Mouse (Mus musculus) liver, embryonic 12.5 days (tissue): ENCODE data around the gene Rnf169. TPM values are rescaled to one million over a fixed set of nuclear protein-coding genes. Genes with fewer than 3 reads are reported as not detected.
"Not testable (repeated sequence)": the region's sequence is repeated elsewhere in the genome, so short reads cannot be mapped to it uniquely, and the experiment has no call there.

Source experiments
- ATAC-seq: fragments of 200-750 bp; cut with Nextera tagmentation; 2 replicates; pipeline ENCODE4 v1.8.0; 2017; ENCODE audit warnings: moderate number of reproducible peaks, mild to moderate bottlenecking, moderate library complexity
- H3K27ac ChIP-seq: fragments of 300-500 bp; sonication (generic); 2 replicates; pipeline ENCODE4 v1.5.1; 2016; ENCODE audit warnings: mild to moderate bottlenecking
- H3K27me3 ChIP-seq: fragments of 300-500 bp; sonication (generic); replicated peaks from 2 replicates; pipeline ENCODE4 v1.6.1; 2016; ENCODE audit warnings: mild to moderate bottlenecking, moderate library complexity
- H3K36me3 ChIP-seq: fragments of 300-500 bp; sonication (generic); 2 replicates; pipeline ENCODE4 v1.6.1; 2016; ENCODE audit warnings: mild to moderate bottlenecking, moderate library complexity
- H3K4me1 ChIP-seq: fragments of 300-500 bp; sonication (generic); 2 replicates; pipeline ENCODE4 v1.6.1; 2016
- H3K4me2 ChIP-seq: fragments of 300-500 bp; sonication (generic); 2 replicates; pipeline ENCODE4 v1.6.1; 2016; ENCODE audit warnings: mild to moderate bottlenecking, moderate library complexity
- H3K4me3 ChIP-seq: fragments of 300-500 bp; sonication (generic); 2 replicates; pipeline ENCODE4 v1.5.1; 2016; ENCODE audit warnings: mild to moderate bottlenecking, moderate library complexity
- H3K9ac ChIP-seq: fragments of 300-500 bp; sonication (generic); 2 replicates; pipeline ENCODE4 v1.6.1; 2016; ENCODE audit warnings: mild to moderate bottlenecking, moderate library complexity
- H3K9me3 ChIP-seq: fragments of 300-500 bp; sonication (generic); replicated peaks from 2 replicates; pipeline ENCODE4 v1.6.1; 2016; ENCODE audit warnings: mild to moderate bottlenecking, moderate library complexity
- WGBS: fragments of 180-500 bp; shearing (Covaris S2); methylation state at CpG from one replicate; pipeline ENCODE4 v1.1.7; 2016; ENCODE audit not compliant: insufficient replicate concordance; 5-methylcytosine and 5-hydroxymethylcytosine counted together
- polyA plus RNA-seq: library from polyadenylated mRNA; unstranded; fragments of >200 nt; fragmentation: Nextera tagmentation; extraction: Ambion mirVana; gene quantifications from 2 replicates; pipeline ENCODE4 v1.2.1, GENCODE M21; 2016

Rnf169 gene
- polyA plus RNA-seq, 1 experiment from 2014 or later, result 2.1 TPM

DNA sequence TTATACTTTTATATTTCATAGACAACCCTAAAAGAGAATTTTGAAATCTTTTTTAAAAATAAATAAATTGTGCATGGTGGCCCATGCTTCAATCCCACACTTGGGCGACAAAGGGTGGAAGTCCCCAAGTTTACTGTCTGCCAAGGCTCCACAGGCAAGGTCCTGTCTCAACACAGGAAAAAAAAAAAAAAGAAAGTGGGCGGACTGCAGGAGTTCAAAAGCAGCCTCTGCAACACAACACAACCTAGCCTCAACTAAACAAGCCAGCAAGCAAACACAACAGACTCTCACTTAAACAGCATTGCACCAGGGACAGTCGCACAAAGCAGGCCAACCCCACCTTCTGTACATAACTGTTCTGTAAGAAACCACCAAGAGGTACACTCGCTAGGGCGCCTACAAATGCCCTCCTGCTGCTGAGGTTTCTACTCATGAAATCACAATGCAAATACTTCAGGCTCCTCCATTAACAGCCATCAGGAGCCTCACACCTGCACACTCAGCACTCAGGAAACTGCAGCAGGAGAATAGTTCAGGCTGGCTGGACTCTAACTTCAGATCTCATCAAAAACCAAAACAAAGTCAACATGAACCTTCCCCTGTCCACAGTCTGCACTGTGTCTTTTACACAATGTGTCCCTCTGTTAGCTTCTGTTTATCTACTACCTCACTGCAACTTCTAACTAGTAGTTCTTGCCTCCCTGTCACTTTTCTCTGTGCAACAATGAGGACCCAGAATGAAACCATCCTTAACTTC lies 4.3 kb downstream of the Rnf169 start:
- no peak for ATAC-seq
- no peaks in the 10 kb centered on the region for H3K9me3 ChIP-seq
- H3K9ac ChIP-seq, result no peak overlapping the region
- H3K4me1 ChIP-seq, result peaks cover 44% of the 10 kb centered on the region
- no peaks in the 10 kb centered on the region for H3K36me3 ChIP-seq
- H3K4me3 ChIP-seq, result no peak overlapping the region
- H3K27me3 ChIP-seq, result no peaks in the 10 kb centered on the region
- peak overlapping the region; percentile 36; the same call in 1 of the 2 replicates for H3K27ac ChIP-seq
- WGBS, result 73% methylated on average over 5 of the region's 5 CpGs
- peak overlapping the region; percentile 25; the same call in 1 of the 2 replicates for H3K4me2 ChIP-seq

DNA sequence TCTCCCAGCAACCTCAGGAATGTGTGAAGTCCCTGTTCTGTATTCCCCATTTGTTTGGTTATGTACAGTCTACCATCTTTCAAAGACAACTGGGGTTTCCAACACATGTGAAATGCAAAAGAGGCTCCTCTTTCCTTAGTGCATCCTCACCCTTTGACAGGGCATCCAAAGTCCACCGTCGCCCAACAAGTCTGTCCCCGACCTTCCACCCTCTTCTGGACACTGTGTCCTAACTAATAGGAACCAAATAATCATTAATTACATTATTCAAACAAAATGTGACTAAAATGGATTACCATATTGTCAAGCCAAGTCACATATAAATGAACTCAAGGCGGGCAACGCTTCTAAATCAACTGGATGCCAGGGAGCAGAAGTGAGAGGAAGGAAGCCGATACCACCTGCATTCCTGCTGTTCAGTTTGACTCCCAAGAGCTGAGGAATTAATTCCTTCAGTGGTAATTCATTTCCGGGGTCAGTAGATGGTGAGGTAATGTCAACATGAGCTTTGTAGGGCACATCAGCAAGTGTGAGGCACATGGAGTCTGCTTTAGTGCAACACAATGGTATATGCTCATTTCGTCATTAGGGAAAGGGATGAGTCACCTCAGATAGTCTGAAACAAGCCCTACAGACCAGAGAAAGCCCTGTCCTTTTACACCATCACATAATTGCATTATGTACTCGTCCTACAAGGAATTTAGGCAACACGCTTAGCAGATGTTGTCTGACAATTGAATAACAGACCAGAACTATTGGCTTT lies 5.9 kb downstream of the Rnf169 start:
- H3K4me1 ChIP-seq, result peaks cover 34% of the 10 kb centered on the region
- no peak overlapping the region for H3K27ac ChIP-seq
- no peaks in the 10 kb centered on the region for H3K36me3 ChIP-seq
- no peak overlapping the region for H3K4me3 ChIP-seq
- no peak for ATAC-seq
- no peaks in the 10 kb centered on the region for H3K27me3 ChIP-seq
- WGBS, result 75% methylated on average over 10 of the region's 10 CpGs
- H3K4me2 ChIP-seq, result no peak overlapping the region
- no peaks in the 10 kb centered on the region for H3K9me3 ChIP-seq
- no peak overlapping the region for H3K9ac ChIP-seq

DNA sequence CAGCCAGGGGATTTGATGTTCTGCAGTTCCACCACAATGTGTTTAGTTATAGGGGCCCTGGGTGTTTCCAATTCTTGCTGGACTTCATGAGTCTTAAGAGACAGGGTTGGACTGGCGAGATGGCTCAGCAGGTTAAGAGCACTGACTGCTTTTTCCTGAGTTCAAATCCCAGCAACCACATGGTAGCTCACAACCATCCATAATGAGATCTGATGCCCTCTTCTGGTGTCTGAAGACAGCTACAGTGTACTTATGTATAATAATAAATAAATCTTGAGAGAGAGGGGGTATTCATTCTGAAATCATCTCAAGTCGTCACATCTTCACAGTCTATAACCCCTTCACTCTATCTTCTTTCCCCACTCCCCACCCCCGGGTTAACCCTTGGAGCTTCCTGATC lies 7.3 kb downstream of the Rnf169 start:
- not testable (repeated sequence) for H3K9me3 ChIP-seq, H3K4me2 ChIP-seq, H3K9ac ChIP-seq, H3K27me3 ChIP-seq, H3K4me3 ChIP-seq, H3K27ac ChIP-seq, H3K36me3 ChIP-seq, ATAC-seq
- peaks cover 24% of the 10 kb centered on the region for H3K4me1 ChIP-seq
- 65% methylated on average over 3 of the region's 3 CpGs for whole genome bisulfite sequencing

DNA sequence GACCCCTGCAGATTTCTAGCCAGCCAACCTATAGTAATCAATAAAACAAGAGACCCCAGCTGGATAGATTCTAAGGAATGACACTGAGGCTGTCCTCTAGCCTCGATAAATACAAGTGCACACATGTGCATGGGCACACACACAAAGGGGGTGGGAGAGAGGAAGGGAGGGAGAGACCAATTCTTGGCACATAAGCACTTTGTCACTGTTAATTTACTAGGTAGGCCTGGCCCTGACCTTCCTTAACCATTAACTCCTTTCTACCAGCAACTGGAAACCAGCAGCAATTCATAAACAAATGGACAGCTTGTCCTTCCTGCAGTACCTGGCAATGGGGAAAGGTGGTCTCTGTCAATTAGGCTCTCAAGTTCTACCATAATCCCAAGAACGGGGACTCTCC lies 8.3 kb downstream of the Rnf169 start:
- Histone ChIP-seq H3K9ac (no peak overlapping the region), H3K27me3 (no peaks in the 10 kb centered on the region), H3K4me1 (peaks cover 21% of the 10 kb centered on the region), H3K4me3 (no peak overlapping the region), H3K27ac (no peak overlapping the region), H3K36me3 (no peaks in the 10 kb centered on the region), H3K4me2 (no peak overlapping the region), H3K9me3 (no peaks in the 10 kb centered on the region)
- ATAC-seq, result no peak
- 80% methylated on average over 2 of the region's 2 CpGs for WGBS

DNA sequence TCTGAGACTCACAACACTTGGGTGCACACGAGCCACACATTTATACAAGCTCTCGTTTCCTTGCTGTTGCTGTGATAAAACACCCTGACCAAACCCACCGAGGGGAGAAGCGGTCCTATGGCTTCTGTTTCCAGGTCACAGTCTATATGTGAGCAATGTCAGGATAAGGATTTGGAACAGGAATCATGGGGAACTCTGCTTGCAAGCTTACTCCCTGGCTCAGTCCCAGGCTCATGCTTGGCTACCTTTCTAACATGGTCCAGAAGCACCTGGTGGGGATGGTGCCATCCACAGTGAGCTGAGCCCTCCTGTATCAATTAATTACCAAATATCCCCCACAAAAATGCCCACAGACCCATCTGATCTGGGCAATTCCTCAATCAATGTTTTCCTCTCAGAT lies 11.1 kb downstream of the Rnf169 start:
- no peak for ATAC-seq
- H3K36me3 ChIP-seq, result no peaks in the 10 kb centered on the region
- no peak overlapping the region for H3K4me3 ChIP-seq
- no peak overlapping the region for H3K27ac ChIP-seq
- H3K27me3 ChIP-seq, result no peaks in the 10 kb centered on the region
- no peaks in the 10 kb centered on the region for H3K9me3 ChIP-seq
- 69% methylated on average over 4 of the region's 4 CpGs for WGBS
- no peak overlapping the region for H3K4me2 ChIP-seq
- H3K9ac ChIP-seq, result no peak overlapping the region
- H3K4me1 ChIP-seq, result peaks cover 26% of the 10 kb centered on the region

DNA sequence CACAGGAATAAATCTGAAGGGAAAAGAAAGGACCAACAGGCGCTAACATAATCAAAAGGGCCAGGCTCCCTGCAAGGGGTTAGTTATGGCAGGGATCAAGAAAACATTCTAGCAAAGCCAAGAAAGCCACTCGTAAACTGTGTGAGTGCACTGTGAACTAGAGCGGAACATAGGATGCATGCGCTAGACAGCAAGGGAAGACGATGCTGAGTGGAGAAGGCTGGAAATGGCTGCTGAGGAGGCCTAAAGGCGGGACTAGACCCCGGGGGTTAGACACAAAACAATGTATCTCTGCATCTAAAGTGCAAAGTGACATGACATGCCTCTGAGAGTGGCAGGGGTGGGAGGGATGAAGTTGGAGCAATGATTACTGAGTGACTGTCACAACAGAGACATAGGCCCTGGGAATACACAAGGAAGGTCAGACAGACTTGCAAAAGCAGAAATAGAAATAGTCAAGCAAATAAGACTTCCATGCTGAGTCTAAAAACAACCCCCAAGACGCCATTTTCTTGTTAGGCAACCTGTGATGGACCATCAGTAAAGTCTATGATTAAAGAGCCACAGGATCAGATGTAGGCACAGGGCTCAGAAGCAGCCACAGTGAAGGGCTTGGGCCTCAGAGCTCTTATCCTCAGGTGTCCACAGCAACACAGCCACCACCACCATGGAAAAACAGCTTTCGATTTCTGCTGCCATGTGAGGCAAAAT lies 14.1 kb downstream of the Rnf169 start:
- H3K27me3 ChIP-seq, result no peaks in the 10 kb centered on the region
- no peak overlapping the region for H3K4me2 ChIP-seq
- 64% methylated on average over 9 of the region's 9 CpGs for WGBS
- no peak overlapping the region for H3K9ac ChIP-seq
- H3K4me3 ChIP-seq, result no peak overlapping the region
- no peaks in the 10 kb centered on the region for H3K36me3 ChIP-seq
- H3K27ac ChIP-seq, result no peak overlapping the region
- H3K4me1 ChIP-seq, result peaks cover 41% of the 10 kb centered on the region
- no peaks in the 10 kb centered on the region for H3K9me3 ChIP-seq
- no peak for ATAC-seq

DNA sequence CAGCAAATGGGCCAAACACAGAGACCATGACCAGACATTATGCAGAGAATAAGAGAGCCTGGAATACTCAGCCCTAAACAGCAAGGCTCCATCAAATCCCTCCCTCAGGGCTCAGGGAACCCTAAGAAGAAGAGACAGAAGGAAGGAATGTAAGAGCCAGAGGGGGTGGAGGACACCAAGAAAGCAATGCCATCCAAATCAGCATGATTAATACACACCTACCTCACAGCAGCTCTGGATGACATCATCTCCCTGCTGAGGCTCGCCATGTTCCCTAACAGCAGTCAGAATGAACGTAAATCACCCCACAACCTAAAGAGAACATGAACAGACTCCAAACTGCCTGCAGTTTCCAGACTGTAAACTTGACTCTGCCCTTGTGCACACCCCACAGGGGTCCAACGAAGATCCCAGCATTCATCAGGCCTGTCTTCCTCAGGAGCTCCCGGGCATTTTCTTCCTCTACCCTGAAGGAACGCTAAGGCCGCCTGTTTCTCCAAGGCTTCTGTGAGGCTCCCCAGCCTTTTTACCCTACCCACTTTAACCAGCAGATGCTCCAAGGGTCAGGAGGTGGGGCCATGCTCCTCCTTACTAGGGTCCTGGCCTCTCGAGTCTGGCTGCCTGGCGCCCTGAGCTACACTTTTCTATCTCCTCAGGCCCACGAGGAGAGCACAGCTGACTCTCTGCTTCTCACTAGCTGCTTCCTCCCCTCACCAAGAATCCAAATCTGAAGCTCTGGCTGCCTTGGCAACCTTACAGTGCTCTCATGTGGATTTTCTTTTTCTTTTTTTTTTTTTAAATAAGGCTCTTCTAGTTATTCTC lies 15.0 kb downstream of the Rnf169 start:
- H3K27me3 ChIP-seq, result no peaks in the 10 kb centered on the region
- no peak overlapping the region for H3K4me3 ChIP-seq
- 51% methylated on average over 9 of the region's 9 CpGs for WGBS
- H3K4me2 ChIP-seq, result no peak overlapping the region
- H3K9ac ChIP-seq, result no peak overlapping the region
- H3K4me1 ChIP-seq, result peaks cover 43% of the 10 kb centered on the region
- ATAC-seq, result no peak
- no peaks in the 10 kb centered on the region for H3K9me3 ChIP-seq
- H3K27ac ChIP-seq, result peak overlapping the region; percentile 32; the same call in 1 of the 2 replicates
- H3K36me3 ChIP-seq, result no peaks in the 10 kb centered on the region

DNA sequence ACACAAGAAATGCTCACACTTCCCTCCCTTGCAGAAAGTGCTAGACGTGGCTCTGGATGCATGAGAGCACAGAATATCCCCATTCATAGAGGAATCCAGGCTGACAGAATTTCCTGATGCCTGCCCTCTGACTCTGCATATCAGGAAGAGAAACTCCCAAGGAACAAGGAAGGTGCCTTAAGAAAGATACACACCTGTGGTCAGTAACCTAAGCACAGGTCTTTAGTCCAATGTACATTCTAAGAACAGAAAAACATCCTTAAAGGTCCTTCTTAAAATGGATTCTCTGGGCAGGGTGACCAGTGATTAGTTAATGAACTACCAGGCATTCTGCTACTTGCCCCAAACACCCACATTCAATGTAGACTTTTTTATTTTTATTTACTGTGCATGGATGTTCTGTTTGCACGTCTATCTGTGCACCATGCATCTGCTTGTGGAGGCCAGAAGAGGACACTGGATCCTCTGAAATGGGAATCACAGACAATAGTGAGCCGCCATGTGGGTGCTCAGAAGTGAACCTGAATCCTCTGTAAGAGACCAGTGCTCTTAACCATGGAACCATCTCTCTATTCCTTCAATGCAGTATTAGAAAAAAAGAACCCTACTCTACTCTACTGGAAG lies 16.9 kb downstream of the Rnf169 start:
- H3K36me3 ChIP-seq, result no peaks in the 10 kb centered on the region
- H3K27me3 ChIP-seq, result no peaks in the 10 kb centered on the region
- H3K4me1 ChIP-seq, result peaks cover 43% of the 10 kb centered on the region
- no peak overlapping the region for H3K27ac ChIP-seq
- no peaks in the 10 kb centered on the region for H3K9me3 ChIP-seq
- H3K4me2 ChIP-seq, result no peak overlapping the region
- no peak for ATAC-seq
- WGBS, result 58% methylated on average over 3 of the region's 3 CpGs
- no peak overlapping the region for H3K9ac ChIP-seq
- H3K4me3 ChIP-seq, result no peak overlapping the region

DNA sequence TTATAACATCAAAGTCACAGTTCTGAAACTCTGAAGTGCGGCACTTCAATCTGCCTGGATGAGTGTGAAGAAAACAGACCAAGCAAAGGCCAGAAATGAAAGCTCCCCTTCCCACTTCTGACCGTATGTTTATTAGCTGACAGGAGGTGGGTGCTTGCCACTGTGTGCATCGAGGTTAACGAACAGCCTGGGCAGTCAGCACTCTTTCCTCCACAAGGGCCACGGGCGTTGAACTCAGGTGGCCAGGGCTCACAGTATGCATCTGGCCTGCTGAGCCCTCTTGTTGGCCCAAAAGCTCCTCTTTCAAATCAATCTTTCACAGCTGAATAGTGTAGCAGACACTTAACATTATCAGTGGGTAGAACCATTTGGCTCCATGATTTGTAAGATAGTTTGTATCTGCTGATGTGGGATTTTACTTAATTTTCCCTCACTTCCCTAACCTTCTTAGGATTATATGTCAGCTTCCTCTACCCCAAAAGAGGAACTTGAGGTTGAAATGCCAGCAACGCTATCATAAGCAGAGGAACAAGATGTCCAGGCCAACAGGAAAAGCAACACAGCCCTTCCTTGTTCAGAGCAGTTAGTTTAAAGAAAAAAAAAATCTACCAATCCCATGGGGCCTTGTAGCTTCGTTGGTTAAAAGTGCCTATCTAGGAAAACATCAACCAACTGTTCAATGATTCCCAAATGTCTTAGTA lies 17.6 kb downstream of the Rnf169 start:
- Histone ChIP-seq H3K27me3 (no peaks in the 10 kb centered on the region), H3K9me3 (no peaks in the 10 kb centered on the region), H3K36me3 (no peaks in the 10 kb centered on the region), H3K9ac (no peak overlapping the region), H3K27ac (0 out of 2 replicates have a peak overlapping the region, but pooled peaks have one; percentile 23), H3K4me2 (no peak overlapping the region), H3K4me1 (peaks cover 43% of the 10 kb centered on the region), H3K4me3 (no peak overlapping the region)
- WGBS, result 23% methylated on average over 8 of the region's 8 CpGs
- ATAC-seq, result no peak

DNA sequence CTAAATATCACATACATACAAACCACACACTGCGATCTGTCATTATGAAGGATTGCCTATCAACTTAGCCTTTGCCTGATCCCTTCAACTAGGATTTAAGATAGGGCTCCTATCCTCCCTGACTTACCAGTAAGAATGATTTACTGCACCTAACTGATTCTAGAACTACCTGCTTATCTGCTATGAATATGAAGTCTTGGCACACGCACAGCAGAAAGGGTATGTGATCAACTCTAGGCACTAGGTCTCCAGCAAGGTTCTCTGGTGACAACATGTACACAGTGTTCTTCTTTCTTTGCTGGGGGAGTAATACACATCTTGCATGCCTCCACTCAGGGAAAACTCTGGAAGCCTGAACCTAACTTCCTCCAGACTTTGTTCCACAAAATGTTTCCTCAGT lies 18.7 kb downstream of the Rnf169 start:
- Histone ChIP-seq H3K36me3 (no peaks in the 10 kb centered on the region), H3K4me2 (no peak overlapping the region), H3K4me3 (no peak overlapping the region), H3K9me3 (no peaks in the 10 kb centered on the region), H3K4me1 (peaks cover 43% of the 10 kb centered on the region), H3K27me3 (no peaks in the 10 kb centered on the region), H3K9ac (no peak overlapping the region), H3K27ac (no peak overlapping the region)
- no peak for ATAC-seq
- WGBS, result 50% methylated on average over 2 of the region's 2 CpGs

DNA sequence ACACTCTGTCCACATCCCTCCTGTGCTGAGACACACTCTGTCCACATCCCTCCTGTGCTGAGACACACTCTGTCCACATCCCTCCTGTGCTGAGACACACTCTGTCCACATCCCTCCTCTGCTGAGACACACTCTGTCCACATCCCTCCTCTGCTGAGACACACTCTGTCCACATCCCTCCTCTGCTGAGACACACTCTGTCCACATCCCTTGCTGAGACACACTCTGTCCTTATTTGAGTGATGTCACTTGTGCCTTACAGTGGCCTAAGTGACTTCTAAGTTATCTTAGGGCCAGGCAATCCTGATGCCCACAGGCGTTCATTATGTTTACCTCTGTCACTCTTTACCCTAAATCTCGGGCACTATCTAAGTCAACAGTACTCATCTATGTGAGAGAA lies 19.7 kb downstream of the Rnf169 start:
- WGBS, result 56% methylated on average over 2 of the region's 2 CpGs
- H3K36me3 ChIP-seq, H3K27ac ChIP-seq, H3K9me3 ChIP-seq, H3K4me3 ChIP-seq, H3K27me3 ChIP-seq, H3K9ac ChIP-seq, ATAC-seq, H3K4me2 ChIP-seq: not testable (repeated sequence)
- H3K4me1 ChIP-seq, result peaks cover 37% of the 10 kb centered on the region
